Comparison of ENCODE assay signal across 8 mouse cellular contexts in the genomic region with DNA sequence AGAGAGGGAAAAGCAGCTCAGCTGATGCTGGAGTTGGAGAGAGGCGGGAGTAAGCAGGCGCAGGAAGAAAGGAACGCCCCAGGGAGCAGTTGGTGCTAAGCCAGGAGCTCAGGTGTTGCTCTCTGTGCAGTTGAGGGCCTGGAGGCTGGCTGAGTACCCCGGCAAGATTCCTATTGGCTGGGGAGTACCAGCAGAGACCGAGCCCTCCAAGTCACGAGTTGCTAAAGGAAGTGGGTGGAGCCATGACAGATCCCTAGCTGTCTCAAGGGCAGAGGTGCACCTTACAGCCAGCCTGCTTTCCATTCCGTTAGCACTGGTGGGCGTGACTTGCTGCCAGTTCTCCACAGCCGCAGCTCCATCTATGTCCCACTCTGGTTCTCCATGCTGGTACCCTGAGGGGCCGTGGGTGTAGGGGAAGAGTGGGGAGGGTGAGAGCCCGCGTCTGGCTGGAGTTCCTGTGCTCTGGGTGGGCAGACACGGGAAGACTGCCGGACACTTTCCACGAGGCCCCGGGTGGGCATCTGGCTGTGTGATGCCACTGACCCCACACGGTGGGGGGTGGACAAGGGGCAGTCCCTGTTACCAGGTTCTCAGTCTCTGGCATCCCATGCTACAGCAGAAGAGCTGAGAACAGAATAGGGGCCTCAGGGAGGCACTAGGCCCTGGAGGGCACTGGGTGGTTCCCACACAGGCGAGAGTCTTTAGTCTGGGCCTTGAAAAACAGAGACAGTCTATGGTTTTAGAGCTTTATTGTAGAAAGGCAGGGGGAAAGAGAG. TPM values are rescaled to one million over a fixed set of nuclear protein-coding genes. Genes with fewer than 3 reads are reported as not detected.
DNase-seq lines count a peak whose midpoint lies in the region; ATAC-seq and TF ChIP-seq lines count a peak whose summit lies in the region.

No protein-coding gene starts in this region.

- H3K9ac ChIP-seq in intestine, embryonic 15.5 days = 0 out of 2 replicates have a peak overlapping the region, but pooled peaks have one; percentile 4
- H3K9ac ChIP-seq in liver, postnatal 0 days (replicated peaks) = no peak overlapping the region; the same call in 1 of the 2 replicates
- peak overlapping the region; percentile 10; the same call in 1 of the 2 replicates for H3K9ac ChIP-seq in neural tube, embryonic 12.5 days

- 10% methylated on average over 18 of the region's 18 CpGs for WGBS in intestine, embryonic 15.5 days
- 13% methylated on average over 18 of the region's 18 CpGs for WGBS in liver, postnatal 0 days (ENCODE audit: insufficient replicate concordance)
- 5% methylated on average over 18 of the region's 18 CpGs for WGBS in neural tube, embryonic 12.5 days

- H3K27me3 ChIP-seq in intestine, embryonic 15.5 days (replicated peaks) = no peaks in the 10 kb centered on the region
- no peaks in the 10 kb centered on the region for H3K27me3 ChIP-seq in liver, postnatal 0 days (ENCODE audit: insufficient read depth, low read length)
- H3K27me3 ChIP-seq in neural tube, embryonic 12.5 days (replicated peaks) = peaks cover 4% of the 10 kb centered on the region; the same call in 1 of the 2 replicates

- peaks cover 27% of the 10 kb centered on the region for H3K4me1 ChIP-seq in intestine, embryonic 15.5 days (replicated peaks)
- H3K4me1 ChIP-seq in liver, postnatal 0 days (ENCODE audit: insufficient read depth) = peaks cover 35% of the 10 kb centered on the region
- peaks cover 28% of the 10 kb centered on the region for H3K4me1 ChIP-seq in neural tube, embryonic 12.5 days

- peak; percentile 75 for ATAC-seq in erythroid progenitor cell, adult 5-6 weeks (replicated peaks; ENCODE audit: low FRiP score, poor library complexity, severe bottlenecking)
- ATAC-seq in intestine, embryonic 15.5 days = peak; percentile 96
- ATAC-seq in liver, postnatal 0 days = peak; percentile 57
- peak; percentile 73 for ATAC-seq in neural tube, embryonic 12.5 days (ENCODE audit: low FRiP score, low read depth)

- no peaks in the 10 kb centered on the region for H3K9me3 ChIP-seq in intestine, embryonic 15.5 days
- no peaks in the 10 kb centered on the region for H3K9me3 ChIP-seq in liver, postnatal 0 days (ENCODE audit: low read length)
- no peaks in the 10 kb centered on the region for H3K9me3 ChIP-seq in neural tube, embryonic 12.5 days

- no peak for TF ChIP-seq EP300 in liver, postnatal 0 days (IDR thresholded peaks at IDR 0.05; ENCODE audit: low read depth)

- peak overlapping the region; percentile 55 for H3K27ac ChIP-seq in intestine, embryonic 15.5 days
- peak overlapping the region; percentile 69; the same call in 1 of the 2 replicates for H3K27ac ChIP-seq in liver, postnatal 0 days (ENCODE audit: low read depth)
- no peak overlapping the region; the same call in 1 of the 2 replicates for H3K27ac ChIP-seq in neural tube, embryonic 12.5 days

- H3K36me3 ChIP-seq in intestine, embryonic 15.5 days = no peaks in the 10 kb centered on the region
- no peaks in the 10 kb centered on the region for H3K36me3 ChIP-seq in liver, postnatal 0 days (replicated peaks; ENCODE audit: insufficient read depth, low read length)
- H3K36me3 ChIP-seq in neural tube, embryonic 12.5 days = no peaks in the 10 kb centered on the region

- H3K4me2 ChIP-seq in intestine, embryonic 15.5 days (replicated peaks) = peak overlapping the region; percentile 57
- H3K4me2 ChIP-seq in liver, postnatal 0 days (ENCODE audit: low read depth, low read length) = peak overlapping the region; percentile 67
- H3K4me2 ChIP-seq in neural tube, embryonic 12.5 days (replicated peaks) = peak overlapping the region; percentile 52

- DNase-seq in 416B (ENCODE audit: low read depth) (peak; percentile 85), R1 (ENCODE audit: low read depth, low spot score) (peak; percentile 99), adipocyte (ENCODE audit: low spot score) (no peak)
- peak; percentile 59 for DNase-seq in liver, postnatal 0 days
- DNase-seq in cerebellum, adult 8-10 months = no peak

- H3K4me3 ChIP-seq in intestine, embryonic 15.5 days (replicated peaks) = 0 out of 2 replicates have a peak overlapping the region, but pooled peaks have one; percentile 1
- H3K4me3 ChIP-seq in liver, postnatal 0 days (ENCODE audit: low read depth, low read length) = peak overlapping the region; percentile 19; the same call in 1 of the 2 replicates
- H3K4me3 ChIP-seq in neural tube, embryonic 12.5 days = no peak overlapping the region

- TF ChIP-seq CTCF in liver, postnatal 0 days (IDR thresholded peaks at IDR 0.05; ENCODE audit: low read depth) = no peak

RNA-seq across cellular contexts. Expression of a gene that starts 6.9 kb away (rescaled TPM):
- total RNA-seq in erythroid progenitor cell, adult 5-6 weeks (2015; ENCODE audit: low replicate concordance) = not detected in 2 replicates
- not detected in 2 replicates for total RNA-seq in erythroid progenitor cell, adult 5-6 weeks (2017; ENCODE audit: low replicate concordance)
- 0.27 and 0.29 TPM in 2 replicates for polyA plus RNA-seq in intestine, embryonic 15.5 days (2015; fragmentation: Nextera tagmentation; extraction: Ambion mirVana)
- polyA plus RNA-seq in liver, postnatal 0 days (2015; fragmentation: Nextera tagmentation; extraction: Ambion mirVana) = 0.05 and 0.06 TPM in 2 replicates
- polyA plus RNA-seq in neural tube, embryonic 12.5 days (2016; fragmentation: Nextera tagmentation; extraction: Ambion mirVana) = 0.24 TPM in 2 replicates

RNA-seq across cellular contexts. Expression of a gene that starts 7.6 kb away (rescaled TPM):
- total RNA-seq in erythroid progenitor cell, adult 5-6 weeks (2015; ENCODE audit: low replicate concordance) = not detected in 2 replicates
- total RNA-seq in erythroid progenitor cell, adult 5-6 weeks (2017; ENCODE audit: low replicate concordance) = not detected in 2 replicates
- 0.60 and 0.80 TPM in 2 replicates for polyA plus RNA-seq in intestine, embryonic 15.5 days (2015; fragmentation: Nextera tagmentation; extraction: Ambion mirVana)
- polyA plus RNA-seq in liver, postnatal 0 days (2015; fragmentation: Nextera tagmentation; extraction: Ambion mirVana) = 0.14 and 0.18 TPM in 2 replicates
- 0.75 and 0.96 TPM in 2 replicates for polyA plus RNA-seq in neural tube, embryonic 12.5 days (2016; fragmentation: Nextera tagmentation; extraction: Ambion mirVana)

RNA-seq across cellular contexts. Expression of a gene that starts 23.2 kb away (rescaled TPM):
- 9.6 and 24.1 TPM in 2 replicates for total RNA-seq in erythroid progenitor cell, adult 5-6 weeks (2015; ENCODE audit: low replicate concordance)
- total RNA-seq in erythroid progenitor cell, adult 5-6 weeks (2017; ENCODE audit: low replicate concordance) = 10.8 and 16.3 TPM in 2 replicates
- polyA plus RNA-seq in intestine, embryonic 15.5 days (2015; fragmentation: Nextera tagmentation; extraction: Ambion mirVana) = 52.7 and 54.0 TPM in 2 replicates
- polyA plus RNA-seq in liver, postnatal 0 days (2015; fragmentation: Nextera tagmentation; extraction: Ambion mirVana) = 21.3 and 24.4 TPM in 2 replicates
- 62.7 and 71.0 TPM in 2 replicates for polyA plus RNA-seq in neural tube, embryonic 12.5 days (2016; fragmentation: Nextera tagmentation; extraction: Ambion mirVana)

RNA-seq across cellular contexts. Expression of a gene that starts 28.9 kb away (rescaled TPM):
- total RNA-seq in erythroid progenitor cell, adult 5-6 weeks (2015; ENCODE audit: low replicate concordance) = 2.2 TPM in 1 of 2 replicates, not detected in the other
- not detected in 2 replicates for total RNA-seq in erythroid progenitor cell, adult 5-6 weeks (2017; ENCODE audit: low replicate concordance)
- 25.0 and 29.4 TPM in 2 replicates for polyA plus RNA-seq in intestine, embryonic 15.5 days (2015; fragmentation: Nextera tagmentation; extraction: Ambion mirVana)
- 3.3 and 3.7 TPM in 2 replicates for polyA plus RNA-seq in liver, postnatal 0 days (2015; fragmentation: Nextera tagmentation; extraction: Ambion mirVana)
- polyA plus RNA-seq in neural tube, embryonic 12.5 days (2016; fragmentation: Nextera tagmentation; extraction: Ambion mirVana) = 6.6 TPM in 2 replicates

RNA-seq across cellular contexts. Expression of a gene that starts 45.6 kb away (rescaled TPM):
- 15.5 and 43.6 TPM in 2 replicates for total RNA-seq in erythroid progenitor cell, adult 5-6 weeks (2015; ENCODE audit: low replicate concordance)
- total RNA-seq in erythroid progenitor cell, adult 5-6 weeks (2017; ENCODE audit: low replicate concordance) = 33.1 and 54.4 TPM in 2 replicates
- polyA plus RNA-seq in intestine, embryonic 15.5 days (2015; fragmentation: Nextera tagmentation; extraction: Ambion mirVana) = 72.7 and 82.6 TPM in 2 replicates
- polyA plus RNA-seq in liver, postnatal 0 days (2015; fragmentation: Nextera tagmentation; extraction: Ambion mirVana) = 16.8 and 18.7 TPM in 2 replicates
- polyA plus RNA-seq in neural tube, embryonic 12.5 days (2016; fragmentation: Nextera tagmentation; extraction: Ambion mirVana) = 116 and 135 TPM in 2 replicates

Comparison
In these comparisons a context has a peak if more than half of its experiments do, and no peak if none do; other contexts are left out.
1. DNase-seq: peak in 416B (single experiment), R1 (single experiment) and liver, postnatal 0 days (single experiment); none in adipocyte (single experiment) and cerebellum, adult 8-10 months (single experiment).
2. Peak in every context shown above with its lines, with median percentiles within 50 percentile points of each other: ATAC-seq and H3K4me2 ChIP-seq.